Mouse (Mus musculus) ES-Bruce4 (cell line): Measurements from ENCODE around the gene Glis1.

Source experiments
- CTCF ChIP-seq: IDR thresholded peaks from one replicate; pipeline ENCODE4 v1.8.1; 2011; ENCODE audit warnings: low read depth, low read length
- EP300 ChIP-seq: IDR thresholded peaks from 2 replicates; pipeline ENCODE4 v1.6.1; 2011; ENCODE audit warnings: low read depth, low read length; ENCODE audit not compliant: insufficient read depth
- POLR2A ChIP-seq: IDR thresholded peaks from one replicate; pipeline ENCODE4 v1.8.1; 2011; ENCODE audit warnings: low read length; ENCODE audit not compliant: insufficient read depth

DNA sequence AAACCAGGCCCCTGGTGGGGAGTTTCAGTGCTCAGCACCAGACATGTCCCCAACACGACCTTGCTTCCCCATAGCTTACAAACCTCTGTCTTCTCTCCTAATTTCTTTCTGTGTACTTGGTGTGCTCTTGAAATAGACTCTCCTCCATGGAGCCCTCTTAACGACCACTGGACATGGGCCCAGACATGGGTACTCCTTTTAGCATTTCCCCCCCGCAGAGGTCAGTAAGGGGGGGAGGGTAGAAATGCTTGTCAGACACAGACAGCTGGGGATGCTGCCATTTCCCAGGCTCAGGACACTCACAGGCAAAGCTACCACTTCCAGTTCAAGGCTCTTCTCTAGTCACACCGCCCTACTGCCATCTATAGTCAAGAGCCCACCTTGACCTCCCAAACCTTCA, 207.2 kb downstream of the Glis1 start:
- no peak for TF ChIP-seq EP300
- TF ChIP-seq CTCF, result no peak
- no peak for TF ChIP-seq POLR2A
